Mouse (Mus musculus): ENCODE data around the gene Tenm2. TPM values are rescaled to one million over a fixed set of nuclear protein-coding genes. Genes with fewer than 3 reads are reported as not detected.

Tenm2 gene
- polyA plus RNA-seq, 1 experiment = 0.01 TPM

DNA sequence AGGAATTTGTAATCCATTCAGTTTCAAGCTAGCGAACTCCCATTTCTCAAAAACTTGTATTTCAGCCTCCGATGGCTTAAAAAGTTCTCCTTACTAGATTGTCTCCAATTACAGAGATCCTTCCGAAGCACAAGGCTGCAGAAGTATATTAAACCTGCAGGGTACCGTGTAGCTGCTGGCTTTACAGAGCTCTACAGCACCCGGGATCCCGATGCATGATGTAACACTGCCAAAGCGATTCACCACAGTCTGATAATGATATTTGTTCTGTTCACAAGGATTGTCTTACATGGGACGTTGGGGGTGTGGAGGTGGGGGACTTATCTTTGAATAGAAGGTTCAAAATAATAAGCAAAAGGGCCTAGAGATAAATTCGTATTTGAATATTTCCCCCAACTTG, 564.6 kb downstream of the Tenm2 start:
- Histone ChIP-seq H3K27me3 (replicated peaks) (no peaks in the 10 kb centered on the region), H3K4me3 (replicated peaks) (no peak overlapping the region), H3K9me3 (peaks cover 4% of the 10 kb centered on the region; the same call in 1 of the 2 replicates), H3K36me3 (replicated peaks; ENCODE audit: low read length) (no peaks in the 10 kb centered on the region), H3K4me1 (no peaks in the 10 kb centered on the region)
- TF ChIP-seq GATA1 (IDR thresholded peaks at IDR 0.05; ENCODE audit: borderline replicate concordance, low read length) (no peak), FLI1 (IDR thresholded peaks at IDR 0.05; ENCODE audit: low read length) (no peak)

DNA sequence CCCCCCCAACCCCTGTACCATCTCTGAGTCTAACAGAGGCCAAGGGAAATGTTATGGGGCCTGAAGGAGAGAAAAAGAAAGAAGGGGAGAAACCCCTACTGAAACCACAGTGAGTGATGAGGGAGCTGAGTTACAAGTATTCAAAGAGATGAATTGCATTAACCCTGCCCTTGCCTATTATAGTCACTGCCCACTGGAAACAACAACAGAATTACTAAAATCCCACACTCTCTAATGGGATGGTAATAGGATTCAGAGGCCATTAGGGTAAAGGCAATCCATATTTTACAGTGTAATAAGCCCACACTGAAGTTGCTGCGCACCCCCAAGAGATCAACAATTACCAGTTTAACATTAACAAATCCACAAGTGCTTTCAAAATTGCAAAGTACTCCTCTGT, 571.7 kb downstream of the Tenm2 start:
- no peaks in the 10 kb centered on the region for H3K27me3 ChIP-seq (replicated peaks)
- H3K9me3 ChIP-seq = no peaks in the 10 kb centered on the region
- H3K36me3 ChIP-seq (replicated peaks; ENCODE audit: low read length) = no peaks in the 10 kb centered on the region
- H3K4me1 ChIP-seq = no peaks in the 10 kb centered on the region
- TF ChIP-seq GATA1 (IDR thresholded peaks at IDR 0.05; ENCODE audit: borderline replicate concordance, low read length) = no peak
- TF ChIP-seq FLI1 (IDR thresholded peaks at IDR 0.05; ENCODE audit: low read length) = no peak
- no peak overlapping the region for H3K4me3 ChIP-seq (replicated peaks)

DNA sequence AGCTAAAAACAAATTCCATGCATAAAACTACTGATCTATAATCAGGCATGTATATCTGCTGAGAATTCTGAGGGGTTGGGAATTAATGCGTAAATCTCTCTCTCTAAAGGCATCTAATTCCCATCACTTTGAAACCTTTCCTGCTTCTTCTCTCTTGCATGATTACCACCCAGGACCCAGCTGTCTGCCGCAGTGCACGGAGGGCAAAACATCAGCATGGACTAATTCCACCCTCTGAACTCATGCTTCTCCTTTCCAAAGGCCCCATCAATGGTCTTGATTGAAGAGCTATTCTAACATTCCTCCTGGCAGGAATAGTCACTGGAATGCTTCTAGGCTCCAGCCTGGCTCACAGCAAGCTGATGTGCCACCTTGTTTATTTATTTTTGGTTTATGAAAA, 572.2 kb downstream of the Tenm2 start:
- no peak for TF ChIP-seq GATA1 (IDR thresholded peaks at IDR 0.05; ENCODE audit: borderline replicate concordance, low read length)
- no peak for TF ChIP-seq FLI1 (IDR thresholded peaks at IDR 0.05; ENCODE audit: low read length)
- Histone ChIP-seq H3K4me3 (replicated peaks) (no peak overlapping the region), H3K27me3 (replicated peaks) (no peaks in the 10 kb centered on the region), H3K36me3 (replicated peaks; ENCODE audit: low read length) (no peaks in the 10 kb centered on the region), H3K9me3 (no peaks in the 10 kb centered on the region), H3K4me1 (no peaks in the 10 kb centered on the region)

DNA sequence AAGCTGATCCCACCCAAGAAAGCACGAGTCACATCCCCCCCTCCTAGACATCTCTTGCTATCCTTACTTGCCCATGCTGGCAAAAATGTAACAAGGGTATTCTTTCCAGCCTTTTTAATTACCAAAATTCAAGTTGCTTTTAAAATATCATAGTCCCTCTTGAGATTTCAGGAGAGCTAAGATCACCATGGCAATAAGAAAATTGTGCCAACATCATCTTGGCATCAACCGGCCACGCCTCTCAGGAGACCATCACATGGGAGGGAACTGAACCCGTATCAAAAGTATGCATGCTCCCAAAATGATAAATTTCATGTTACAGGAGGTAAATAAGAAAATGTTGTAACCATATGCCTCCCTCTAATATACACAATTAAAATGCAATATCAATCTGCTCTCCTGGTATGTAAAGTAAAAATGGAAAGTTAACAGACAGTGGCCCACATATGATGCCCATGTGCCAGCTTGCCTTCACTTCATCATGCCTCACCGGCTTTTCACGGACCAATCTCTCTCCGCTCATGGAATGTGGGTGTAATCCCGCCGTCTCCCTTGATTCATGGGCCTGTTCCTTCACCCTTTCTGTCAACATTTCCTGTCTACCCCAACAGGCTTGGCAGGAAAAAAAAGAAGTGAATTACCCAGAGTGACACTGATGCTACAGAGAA, 582.0 kb downstream of the Tenm2 start:
- TF ChIP-seq GATA1 (IDR thresholded peaks at IDR 0.05; ENCODE audit: borderline replicate concordance, low read length) (no peak), FLI1 (IDR thresholded peaks at IDR 0.05; ENCODE audit: low read length) (no peak)
- Histone ChIP-seq H3K27me3 (replicated peaks) (no peaks in the 10 kb centered on the region), H3K9me3 (no peaks in the 10 kb centered on the region), H3K4me3 (replicated peaks) (no peak overlapping the region), H3K4me1 (no peaks in the 10 kb centered on the region), H3K36me3 (replicated peaks; ENCODE audit: low read length) (no peaks in the 10 kb centered on the region)

DNA sequence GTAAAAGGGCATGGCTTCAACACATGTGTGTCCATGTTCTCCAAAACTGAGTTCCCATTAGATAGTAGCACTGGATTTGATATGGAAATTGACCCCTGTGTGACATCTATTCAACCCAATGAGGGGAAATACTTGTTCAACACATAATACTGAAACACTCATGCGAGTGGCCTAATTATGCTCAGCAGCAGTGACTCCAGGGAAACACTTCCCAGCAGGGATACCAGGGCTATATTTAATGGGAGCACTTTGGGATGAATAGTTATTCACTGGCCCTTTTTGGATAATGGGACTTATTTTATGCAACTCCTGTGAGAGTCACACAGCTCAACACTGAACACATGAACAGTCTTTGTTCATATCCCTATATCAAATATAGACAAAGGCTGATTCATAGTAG, 588.6 kb downstream of the Tenm2 start:
- TF ChIP-seq GATA1 (IDR thresholded peaks at IDR 0.05; ENCODE audit: borderline replicate concordance, low read length) (no peak), FLI1 (IDR thresholded peaks at IDR 0.05; ENCODE audit: low read length) (no peak)
- H3K9me3 ChIP-seq = 0 out of 2 replicates have a peak, but pooled peaks cover 6% of the 10 kb centered on the region

DNA sequence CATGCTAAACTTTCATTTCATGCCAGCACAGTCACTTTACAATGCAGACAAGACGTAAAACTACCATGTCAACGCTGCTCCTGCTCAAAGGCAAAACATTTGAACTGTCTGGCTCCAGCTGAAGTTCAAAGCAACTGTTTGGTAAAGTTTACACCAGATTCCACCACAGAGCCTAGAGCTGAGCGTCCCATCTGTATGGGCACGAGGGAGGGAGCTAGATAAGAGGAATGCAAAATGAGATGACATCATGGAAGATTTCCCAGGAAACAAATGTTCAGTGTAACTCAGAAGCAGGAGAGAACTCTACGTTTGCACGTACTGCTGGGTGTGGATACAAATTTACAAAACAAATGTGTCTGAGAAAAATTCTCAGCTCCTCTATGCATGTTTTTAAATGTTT, 600.7 kb downstream of the Tenm2 start:
- Histone ChIP-seq H3K4me1 (no peaks in the 10 kb centered on the region), H3K4me3 (replicated peaks) (no peak overlapping the region), H3K9me3 (no peaks in the 10 kb centered on the region), H3K27me3 (replicated peaks) (no peaks in the 10 kb centered on the region), H3K36me3 (replicated peaks; ENCODE audit: low read length) (no peaks in the 10 kb centered on the region)
- TF ChIP-seq GATA1 (IDR thresholded peaks at IDR 0.05; ENCODE audit: borderline replicate concordance, low read length) = no peak
- TF ChIP-seq FLI1 (IDR thresholded peaks at IDR 0.05; ENCODE audit: low read length) = no peak

More for the DNA sequence above, 588.6 kb downstream of the Tenm2 start:
- Histone ChIP-seq H3K27me3 (replicated peaks) (no peaks in the 10 kb centered on the region), H3K36me3 (replicated peaks; ENCODE audit: low read length) (no peaks in the 10 kb centered on the region), H3K4me1 (no peaks in the 10 kb centered on the region), H3K4me3 (replicated peaks) (no peak overlapping the region)

DNA sequence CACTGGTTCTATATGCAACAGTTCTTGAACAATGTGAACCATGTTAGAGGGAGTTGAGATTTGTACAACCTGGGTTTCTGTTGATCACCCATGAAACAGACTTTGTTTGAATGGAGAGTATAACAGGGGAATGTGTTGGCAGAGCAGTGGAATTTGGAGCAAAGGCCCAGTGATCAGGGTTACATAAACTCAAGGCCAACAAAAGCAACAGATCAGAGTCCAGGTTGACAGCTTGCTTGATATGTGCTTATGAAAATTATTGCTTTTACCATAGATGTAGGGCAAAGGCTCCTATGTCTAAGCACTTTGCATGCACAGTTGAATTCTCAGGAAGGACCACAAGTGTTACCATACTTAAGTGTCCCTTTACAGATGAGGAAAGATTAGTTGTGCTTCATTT, 603.6 kb downstream of the Tenm2 start:
- H3K4me3 ChIP-seq (replicated peaks) = no peak overlapping the region
- no peaks in the 10 kb centered on the region for H3K27me3 ChIP-seq (replicated peaks)
- no peak for TF ChIP-seq FLI1 (IDR thresholded peaks at IDR 0.05; ENCODE audit: low read length)
- no peak for TF ChIP-seq GATA1 (IDR thresholded peaks at IDR 0.05; ENCODE audit: borderline replicate concordance, low read length)
- no peaks in the 10 kb centered on the region for H3K36me3 ChIP-seq (replicated peaks; ENCODE audit: low read length)
- H3K9me3 ChIP-seq = no peaks in the 10 kb centered on the region
- H3K4me1 ChIP-seq = no peaks in the 10 kb centered on the region

DNA sequence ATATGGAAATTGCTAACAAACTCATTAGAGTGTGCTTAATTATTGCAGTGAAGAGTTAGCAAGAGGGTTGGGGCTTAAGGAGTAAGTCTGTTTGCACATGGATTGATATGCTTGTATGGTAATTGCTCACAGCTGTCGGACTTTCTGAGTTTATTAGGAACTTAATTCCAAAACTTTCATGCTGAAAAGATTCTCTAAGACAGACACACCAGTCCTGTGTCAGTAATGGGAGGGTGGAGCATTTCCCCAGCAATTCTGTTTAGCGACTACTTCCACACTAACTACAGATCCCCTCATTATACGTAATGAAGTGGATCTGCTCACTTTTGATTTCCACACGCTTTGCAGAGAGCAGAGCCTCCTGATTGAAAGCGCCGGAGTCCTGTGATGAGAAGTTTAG, 622.0 kb downstream of the Tenm2 start:
- no peaks in the 10 kb centered on the region for H3K36me3 ChIP-seq (replicated peaks; ENCODE audit: low read length)
- H3K27me3 ChIP-seq (replicated peaks) = no peaks in the 10 kb centered on the region
- TF ChIP-seq FLI1 (IDR thresholded peaks at IDR 0.05; ENCODE audit: low read length) (no peak), GATA1 (IDR thresholded peaks at IDR 0.05; ENCODE audit: borderline replicate concordance, low read length) (no peak)
- H3K9me3 ChIP-seq = no peaks in the 10 kb centered on the region
- no peak overlapping the region for H3K4me3 ChIP-seq (replicated peaks)
- H3K4me1 ChIP-seq = no peaks in the 10 kb centered on the region

DNA sequence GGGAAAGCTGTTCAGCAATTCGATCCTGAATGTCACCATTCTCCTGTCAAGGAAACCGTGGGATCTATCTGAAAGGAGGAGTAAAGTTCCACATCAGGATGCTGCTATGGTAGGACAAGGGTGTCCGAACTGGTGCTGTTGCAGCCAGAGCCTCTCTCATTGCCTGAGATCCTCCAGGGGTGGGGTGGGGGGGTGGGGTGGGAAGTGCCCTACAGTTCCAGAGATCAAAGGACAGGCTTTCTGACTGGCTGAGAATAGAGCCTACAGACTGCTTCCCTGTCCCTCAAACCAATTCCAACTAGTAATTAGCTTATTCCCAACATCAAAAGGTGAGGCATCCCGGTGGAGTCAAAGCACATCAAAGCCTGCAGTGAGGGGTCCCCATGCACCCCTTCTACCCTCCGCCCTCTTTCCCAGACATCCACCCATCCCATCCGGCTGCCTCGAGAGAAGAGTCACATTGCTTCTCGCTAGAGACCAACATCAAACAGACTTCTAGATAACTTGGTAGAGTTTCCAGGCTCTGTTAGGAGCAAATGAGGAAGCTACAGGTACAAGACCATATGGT, 630.9 kb downstream of the Tenm2 start:
- TF ChIP-seq FLI1 (IDR thresholded peaks at IDR 0.05; ENCODE audit: low read length) (no peak), GATA1 (IDR thresholded peaks at IDR 0.05; ENCODE audit: borderline replicate concordance, low read length) (no peak)
- H3K27me3 ChIP-seq (replicated peaks) = no peaks in the 10 kb centered on the region
- H3K4me1 ChIP-seq = no peaks in the 10 kb centered on the region
- H3K9me3 ChIP-seq = 0 out of 2 replicates have a peak, but pooled peaks cover 6% of the 10 kb centered on the region
- H3K36me3 ChIP-seq (replicated peaks; ENCODE audit: low read length) = no peaks in the 10 kb centered on the region
- no peak overlapping the region for H3K4me3 ChIP-seq (replicated peaks)

DNA sequence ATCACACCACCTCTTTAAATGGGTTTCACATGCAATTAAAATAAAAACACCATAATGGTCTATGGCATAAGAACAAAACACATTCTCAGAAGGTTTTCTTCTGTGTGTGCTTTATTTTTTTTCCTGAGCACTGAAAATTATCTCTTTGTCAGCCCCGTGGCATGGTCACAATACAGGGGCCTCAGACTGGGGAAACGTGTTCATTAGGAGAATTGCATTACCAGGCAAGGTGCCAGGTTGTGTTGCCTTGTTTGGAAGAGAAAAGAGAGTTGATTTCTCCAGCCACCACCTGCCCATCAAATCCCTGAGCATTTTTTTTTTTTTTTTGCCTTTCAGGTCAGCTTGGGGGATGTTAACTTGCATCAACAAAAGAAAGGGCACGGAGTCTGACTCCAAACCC, 631.5 kb downstream of the Tenm2 start:
- no peaks in the 10 kb centered on the region for H3K4me1 ChIP-seq
- no peaks in the 10 kb centered on the region for H3K36me3 ChIP-seq (replicated peaks; ENCODE audit: low read length)
- H3K9me3 ChIP-seq = 0 out of 2 replicates have a peak, but pooled peaks cover 6% of the 10 kb centered on the region
- TF ChIP-seq GATA1 (IDR thresholded peaks at IDR 0.05; ENCODE audit: borderline replicate concordance, low read length) (no peak), FLI1 (IDR thresholded peaks at IDR 0.05; ENCODE audit: low read length) (no peak)
- H3K27me3 ChIP-seq (replicated peaks) = no peaks in the 10 kb centered on the region
- H3K4me3 ChIP-seq (replicated peaks) = no peak overlapping the region
